Mouse (Mus musculus) cerebellum, adult (tissue): ENCODE measurements at regions not wholly inside any gene's neighbourhood (a gene's known extent, or its start where the extent isn't known, plus 50 kb on each side); places are given as distances from the start of the nearest gene placed in this dataset.

Experiments
- ATAC-seq: cut with Nextera tagmentation; 2 replicates; pipeline ENCODE4 v1.9.2; 2017; ENCODE audit warnings: mild to moderate bottlenecking, moderate library complexity, mixed read lengths; ENCODE audit not compliant: insufficient number of reproducible peaks, low FRiP score, low TSS enrichment

DNA sequence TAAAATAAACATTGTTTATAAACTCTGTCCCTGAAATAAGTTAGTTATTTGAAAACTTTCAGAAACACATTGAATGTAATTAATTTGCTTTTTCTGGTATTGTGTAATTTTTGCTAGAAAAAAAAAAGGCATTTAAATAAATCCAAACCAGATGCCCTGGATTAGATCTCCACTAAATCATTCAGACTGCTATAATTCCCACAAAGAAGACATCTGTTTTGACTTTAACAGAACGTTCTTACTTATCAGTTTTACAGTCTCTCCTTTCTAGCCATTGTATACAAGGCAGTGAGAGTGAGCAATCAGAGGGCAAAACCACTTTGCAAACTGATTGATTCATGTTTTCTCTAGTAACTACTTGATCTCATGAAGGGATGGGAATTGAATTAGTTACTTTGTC, 478.8 kb downstream of the Slitrk6 start:
- no peak for ATAC-seq

DNA sequence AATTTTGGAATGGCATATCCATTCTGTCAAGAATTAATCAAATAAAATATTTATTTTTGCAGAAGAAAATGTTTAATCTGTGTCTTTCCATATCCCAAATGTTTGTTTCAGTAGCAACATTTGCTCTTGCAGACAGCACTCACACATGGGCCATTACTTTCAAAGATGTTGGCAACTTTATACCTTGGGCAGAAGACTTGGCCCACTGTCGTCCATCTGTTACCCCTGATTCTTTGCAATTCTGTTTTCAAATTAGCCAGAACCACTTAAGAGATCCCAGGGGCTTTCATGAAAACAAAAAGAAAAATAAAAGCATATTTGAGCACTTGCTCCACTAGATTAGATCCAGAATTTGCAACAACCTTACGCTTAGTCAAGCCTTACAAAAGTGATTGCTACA, 483.7 kb downstream of the Slitrk6 start:
- ATAC-seq, result no peak

DNA sequence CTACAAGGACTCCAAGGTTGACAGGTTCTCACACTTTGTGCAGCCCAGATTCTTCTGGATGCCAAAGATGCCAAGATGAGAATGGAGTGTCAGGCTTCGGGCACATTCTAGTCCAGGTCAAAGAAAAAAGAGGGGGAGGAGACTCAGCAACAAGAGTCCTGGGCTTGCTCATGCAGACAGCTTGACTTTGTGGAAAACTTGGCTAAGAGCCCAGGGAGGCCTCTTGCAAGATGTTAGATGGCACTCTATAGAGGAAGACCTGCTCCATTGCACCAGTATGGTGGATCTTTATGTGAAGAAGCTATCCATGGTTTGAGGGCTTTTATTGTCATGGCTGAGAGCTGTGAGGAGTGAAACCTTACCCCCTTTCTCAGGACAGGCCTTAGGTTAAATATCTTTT, 510.5 kb downstream of the Slitrk6 start:
- ATAC-seq, result peak; percentile 31; the same call in 1 of the 2 replicates

DNA sequence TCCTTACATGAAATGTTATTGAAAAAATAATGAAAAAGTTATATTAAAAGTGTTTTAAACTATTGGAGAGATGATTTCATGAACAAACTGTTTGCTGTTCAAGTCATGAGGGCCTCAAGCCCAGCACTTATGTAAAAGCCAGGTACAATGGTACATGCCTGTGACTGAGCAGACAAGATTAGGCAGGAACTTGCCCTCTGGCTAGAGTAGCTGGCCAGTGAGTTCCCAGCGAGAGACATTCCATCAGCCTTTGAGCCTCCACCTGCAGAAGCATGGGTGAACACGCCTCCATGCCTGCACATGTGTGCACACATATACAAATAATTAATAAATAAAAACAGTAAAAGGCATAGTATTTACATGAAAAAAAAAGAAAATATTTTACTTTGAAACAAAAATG, 511.4 kb downstream of the Slitrk6 start:
- ATAC-seq, result no peak

DNA sequence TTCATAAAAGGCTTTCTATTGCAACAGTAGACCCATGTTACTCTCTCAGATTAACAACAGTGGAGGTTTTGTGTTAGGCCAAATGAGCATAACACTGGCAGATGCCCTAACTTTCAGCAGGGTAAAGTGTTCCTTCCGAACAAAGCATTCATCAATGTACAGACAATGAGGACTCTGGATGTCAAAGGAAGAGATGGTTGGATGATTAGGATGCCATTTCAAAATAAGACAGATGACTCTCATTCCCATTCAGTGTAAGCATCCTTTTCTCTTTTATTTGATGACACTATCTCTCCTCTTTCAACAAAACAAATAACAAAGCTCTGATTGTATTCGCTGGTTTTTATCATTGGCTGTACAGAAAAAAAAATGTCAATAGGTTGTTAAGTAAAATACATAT, 516.1 kb downstream of the Slitrk6 start:
- no peak for ATAC-seq

DNA sequence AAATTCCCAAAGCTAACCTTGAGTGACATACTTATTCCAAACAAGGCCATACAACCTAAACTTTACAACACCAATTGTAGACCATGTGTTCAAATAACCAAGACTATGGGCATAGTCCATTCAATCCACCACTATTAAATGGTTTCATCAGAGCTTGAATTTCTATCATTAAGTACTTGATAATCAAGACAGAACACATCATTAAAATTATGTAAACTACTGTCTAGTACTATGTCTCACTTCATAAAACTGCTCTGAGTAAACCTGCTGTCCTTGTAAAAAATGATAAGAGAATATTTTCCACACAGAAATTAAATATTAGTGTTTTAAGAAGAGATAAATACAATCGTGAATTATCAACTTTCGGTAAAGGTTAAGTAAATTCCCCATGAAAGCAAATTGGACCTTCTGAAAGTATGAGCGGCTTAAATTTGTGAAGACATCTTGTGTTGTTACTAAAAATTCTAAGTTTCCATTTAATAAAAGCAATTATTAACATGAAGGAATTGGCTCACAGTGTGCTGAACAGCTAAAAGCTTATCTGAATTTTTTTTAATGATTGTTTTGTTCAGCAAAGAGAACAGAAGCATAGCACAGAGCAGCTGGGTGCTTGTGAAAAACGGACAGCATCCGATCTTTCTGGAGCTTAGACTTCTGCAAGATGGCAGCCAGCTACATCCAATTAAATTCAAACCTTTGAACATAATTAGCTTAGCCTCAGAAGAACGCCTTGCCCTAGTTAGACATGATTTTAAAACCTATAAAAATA, 530.1 kb downstream of the Slitrk6 start:
- ATAC-seq, result no peak

DNA sequence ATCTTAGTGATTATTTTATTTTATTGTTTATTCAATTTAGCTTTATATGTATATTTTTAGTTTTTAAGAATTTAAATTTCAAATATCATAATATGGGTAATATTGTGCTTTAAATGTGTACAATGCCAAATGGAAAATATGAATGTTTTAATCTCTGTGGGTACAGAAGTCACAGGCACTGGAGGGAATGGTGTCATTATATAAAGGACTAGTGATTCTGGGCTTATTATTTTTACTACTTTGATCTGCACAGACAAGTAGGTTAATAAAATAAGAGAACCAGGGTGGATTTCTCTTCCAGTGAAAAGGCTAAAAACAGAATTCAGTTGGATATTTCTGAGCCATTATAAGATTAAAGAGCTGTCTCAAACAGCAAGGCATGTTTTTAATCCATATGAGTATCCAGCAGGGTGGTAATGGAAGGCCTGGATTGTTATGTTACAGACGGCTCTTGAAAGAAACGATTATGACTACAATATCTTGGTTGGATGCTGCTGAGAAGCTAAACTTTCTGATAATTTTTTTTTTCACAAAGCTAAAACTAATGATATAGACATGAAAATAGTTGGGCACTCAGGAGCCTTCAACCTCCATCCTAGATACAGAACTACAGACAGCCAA, 563.9 kb downstream of the Slitrk6 start:
- ATAC-seq, result no peak

DNA sequence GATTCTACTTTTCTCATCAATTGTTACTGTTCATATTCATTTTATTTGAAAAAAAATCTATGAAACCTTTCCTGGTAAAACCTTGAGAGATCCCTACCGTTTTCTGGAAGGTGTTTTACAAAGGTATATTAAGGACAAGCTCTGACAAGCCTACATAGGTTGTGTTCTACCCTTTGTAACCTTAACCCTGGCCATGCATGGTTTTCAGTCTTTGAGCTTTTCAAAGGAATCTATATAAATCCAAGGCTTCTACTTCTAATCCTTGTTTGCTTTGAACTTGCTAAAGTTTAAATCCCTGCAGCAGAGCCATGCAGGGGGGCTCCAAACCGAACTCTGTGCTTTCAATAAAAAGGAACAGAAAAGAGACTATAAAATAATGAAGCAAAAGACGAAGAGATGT, 564.5 kb downstream of the Slitrk6 start:
- ATAC-seq, result no peak

DNA sequence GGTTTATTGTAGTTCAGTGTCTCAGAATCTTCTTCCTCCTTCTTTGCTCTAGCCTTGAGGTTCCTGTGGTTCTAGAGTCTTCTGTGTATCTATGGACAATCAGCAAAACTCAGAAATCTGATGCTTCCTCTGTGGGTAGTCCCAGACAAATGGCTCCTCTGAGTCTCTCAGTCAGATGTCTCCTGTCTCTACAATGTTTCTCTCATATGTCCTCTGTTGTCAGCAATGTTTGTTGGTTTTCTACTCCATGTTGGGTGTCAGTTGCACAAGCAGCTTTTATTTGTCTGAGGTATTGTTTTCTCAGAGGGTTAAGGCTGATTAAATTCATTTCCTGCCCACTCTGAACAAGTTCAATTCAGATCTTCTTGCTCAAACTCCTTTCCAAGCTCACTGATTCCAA, 575.8 kb downstream of the Slitrk6 start:
- ATAC-seq, result no peak

DNA sequence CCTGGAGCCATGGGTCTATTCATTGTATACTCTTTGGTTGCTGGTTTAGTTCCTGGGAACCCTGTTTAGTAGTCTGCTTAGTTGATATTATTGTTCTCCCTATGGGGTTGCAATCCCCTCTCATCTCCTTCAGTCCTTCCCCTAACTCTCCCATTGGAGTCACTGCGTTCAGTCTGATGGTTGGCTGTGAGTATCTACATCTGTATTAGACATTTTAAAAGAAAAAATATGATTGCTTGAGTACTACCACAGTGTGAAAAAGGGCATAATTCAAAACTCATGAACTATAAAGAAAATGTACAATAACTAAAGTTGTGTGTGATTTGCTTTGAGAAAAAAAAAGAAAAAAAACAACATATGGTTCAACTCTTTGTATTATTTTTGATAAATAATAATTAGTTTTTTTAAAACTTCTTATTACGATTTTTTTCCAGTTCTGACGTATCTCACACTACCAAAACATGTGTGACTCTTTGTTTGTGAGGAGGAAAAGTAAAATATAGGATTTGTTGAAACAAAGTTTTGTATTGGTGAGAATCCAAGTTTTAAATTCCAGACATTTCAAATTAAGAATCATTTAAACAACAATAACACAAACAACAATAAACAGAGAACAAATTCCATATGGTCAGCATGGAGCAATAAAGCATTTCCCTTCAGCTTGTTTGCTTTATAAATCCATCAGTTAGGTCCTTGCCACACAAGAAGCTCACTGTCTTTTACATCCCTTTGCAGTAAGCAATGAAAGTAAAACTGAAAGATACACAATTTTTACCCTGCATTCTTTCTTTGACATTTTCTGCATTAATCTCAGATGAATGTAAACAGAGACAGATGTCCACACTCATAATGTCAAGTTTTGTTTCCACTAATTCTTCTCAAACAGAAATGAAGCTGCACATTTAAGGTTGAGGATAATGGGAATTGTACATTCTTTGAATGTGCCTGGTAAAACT, 583.5 kb downstream of the Slitrk6 start:
- no peak for ATAC-seq

DNA sequence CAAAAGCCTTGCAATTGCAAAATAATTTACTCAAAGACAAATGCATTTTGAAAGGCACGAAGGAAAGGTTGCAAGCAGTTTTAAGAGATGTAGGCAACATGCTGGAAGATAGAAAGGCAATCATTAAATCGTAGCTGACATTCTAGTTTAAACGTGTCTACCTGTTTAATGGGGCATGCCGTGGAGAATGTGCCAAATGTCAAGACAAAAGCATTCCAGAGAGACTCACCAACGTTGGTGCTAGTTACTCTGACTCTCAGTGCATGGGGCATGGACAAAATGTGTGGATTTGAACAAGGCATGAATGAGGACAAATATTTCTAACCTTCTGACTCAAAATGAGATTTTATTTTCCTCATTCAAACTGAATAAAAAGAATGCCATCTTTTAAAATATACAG, 586.3 kb downstream of the Slitrk6 start:
- ATAC-seq, result no peak

DNA sequence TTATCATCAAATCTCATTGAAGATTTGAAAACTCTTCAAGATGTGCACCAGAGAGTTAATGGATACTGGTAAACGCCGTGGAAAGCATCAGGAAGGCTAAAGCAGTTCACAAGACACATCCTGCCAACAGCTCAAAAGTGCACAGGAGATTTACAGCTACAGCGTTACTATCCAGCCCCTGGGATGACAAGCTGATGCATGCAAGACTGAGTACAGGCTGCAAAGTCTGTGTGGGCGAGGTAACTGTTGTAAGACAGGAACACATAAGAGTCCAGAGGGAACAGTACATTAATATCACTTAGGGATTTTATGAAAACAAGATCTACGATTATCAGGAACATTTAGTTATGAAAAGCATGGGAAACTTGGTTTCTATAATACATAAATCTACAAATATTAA, 626.7 kb downstream of the Slitrk6 start:
- ATAC-seq, result no peak

DNA sequence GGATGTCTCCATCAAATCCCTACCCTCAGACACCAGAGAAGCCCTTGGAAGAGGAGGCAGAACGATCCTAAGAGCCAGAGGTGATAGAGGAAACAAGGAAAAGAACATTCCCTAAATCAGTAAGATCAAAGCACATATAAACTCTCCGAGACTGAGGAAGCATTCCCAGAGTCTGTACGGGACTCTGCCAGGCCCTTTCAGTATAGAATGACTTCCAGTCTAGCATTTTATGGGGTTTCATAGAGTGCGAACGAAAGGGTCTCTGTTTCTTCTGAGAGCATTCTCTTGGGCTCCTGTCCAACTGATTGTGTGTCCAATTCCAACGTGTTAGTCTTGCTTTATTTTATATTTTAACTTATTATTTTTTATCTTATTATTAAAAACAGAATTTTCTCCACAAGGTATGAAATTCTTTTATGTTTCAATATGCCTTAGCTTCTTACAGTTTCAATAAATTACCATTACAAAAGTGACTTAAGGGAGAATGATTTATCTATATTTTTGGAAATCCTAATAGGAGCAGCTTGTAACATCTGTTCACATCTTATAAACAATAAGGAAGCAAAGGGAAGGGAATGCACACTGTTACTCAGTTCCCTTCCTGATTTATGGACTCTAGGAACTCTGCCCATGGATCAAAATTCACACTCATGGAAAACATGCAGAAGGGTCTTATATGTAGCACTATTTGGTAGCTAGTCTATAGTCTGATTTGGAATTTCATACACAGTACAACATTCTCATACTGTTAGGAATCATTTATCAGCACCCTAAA, 628.8 kb downstream of the Slitrk6 start:
- ATAC-seq, result no peak

DNA sequence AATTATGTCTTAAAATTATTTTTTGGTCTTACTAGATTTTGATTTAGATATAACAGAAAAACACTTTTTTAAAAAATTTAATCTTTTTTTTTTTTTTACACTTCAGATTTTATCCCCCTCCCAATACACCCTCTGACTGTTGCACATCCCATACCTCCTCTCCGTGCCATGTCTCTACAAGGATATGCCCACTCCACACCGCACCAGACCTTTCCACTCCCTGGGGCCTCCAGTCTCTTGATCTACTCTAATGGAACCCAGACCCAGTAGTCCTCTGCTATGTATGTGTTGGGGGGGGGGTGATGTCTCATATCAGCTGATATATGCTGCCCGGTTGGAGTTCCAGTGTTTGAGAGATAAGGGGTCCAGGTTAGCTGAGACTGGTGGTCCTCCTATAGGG, 632.2 kb downstream of the Slitrk6 start:
- ATAC-seq, result no peak

DNA sequence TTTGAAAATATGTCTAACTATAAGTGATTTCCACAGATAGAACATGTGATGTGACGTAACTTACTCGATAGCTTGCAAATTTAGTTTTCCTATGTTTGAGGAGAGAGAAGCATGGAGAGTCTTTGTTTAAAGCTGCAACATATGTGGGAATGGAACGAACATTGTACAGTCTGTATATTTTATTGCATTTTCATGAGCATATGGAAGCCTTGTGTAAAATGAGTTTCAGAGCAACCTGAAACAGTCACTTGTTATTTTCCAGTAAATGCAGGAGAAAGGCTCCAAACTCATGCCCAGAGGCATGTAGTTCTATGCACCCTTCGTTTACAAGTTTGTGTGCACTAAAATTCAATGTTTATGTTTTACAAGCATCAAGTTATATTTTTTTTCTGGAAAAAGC, 639.4 kb downstream of the Slitrk6 start:
- no peak for ATAC-seq

DNA sequence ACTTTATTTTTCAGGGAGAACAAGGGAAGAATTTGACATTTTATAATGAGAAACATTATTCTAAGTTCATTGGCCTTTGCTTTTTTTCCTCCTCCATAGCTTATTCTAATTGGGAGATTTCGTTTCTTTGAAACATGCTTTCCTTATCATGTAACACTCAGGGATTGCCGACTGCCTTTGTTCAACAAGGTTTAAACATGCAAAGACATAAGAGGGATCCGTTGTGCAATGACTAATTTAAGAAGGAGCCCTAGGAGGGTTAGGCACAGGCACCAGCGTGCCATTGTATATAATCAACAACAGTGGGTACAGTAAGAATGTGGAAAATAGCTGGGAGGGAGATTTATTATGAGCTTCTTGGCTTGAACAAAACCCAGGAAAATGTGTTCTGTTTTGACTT, 654.1 kb downstream of the Slitrk6 start:
- ATAC-seq, result no peak

DNA sequence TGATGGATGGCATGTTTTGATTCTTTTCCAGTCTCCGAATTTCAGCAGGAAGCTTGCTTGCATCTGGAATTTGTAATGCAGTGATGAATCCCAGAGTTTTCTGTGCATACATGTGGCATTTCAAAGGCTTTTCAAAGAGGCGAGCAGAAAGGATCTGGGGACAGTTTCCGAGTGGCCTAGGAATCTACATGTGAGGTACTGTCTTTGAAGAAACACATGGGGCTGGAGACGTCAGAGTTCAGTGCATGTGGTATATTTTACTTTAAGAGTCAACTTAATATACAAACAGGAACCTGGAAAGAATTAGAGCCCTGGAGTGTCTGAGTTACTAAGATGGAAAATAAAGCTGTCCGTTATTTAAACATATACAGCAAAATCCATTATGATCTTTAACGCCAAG, 676.6 kb downstream of the Slitrk6 start:
- no peak for ATAC-seq

DNA sequence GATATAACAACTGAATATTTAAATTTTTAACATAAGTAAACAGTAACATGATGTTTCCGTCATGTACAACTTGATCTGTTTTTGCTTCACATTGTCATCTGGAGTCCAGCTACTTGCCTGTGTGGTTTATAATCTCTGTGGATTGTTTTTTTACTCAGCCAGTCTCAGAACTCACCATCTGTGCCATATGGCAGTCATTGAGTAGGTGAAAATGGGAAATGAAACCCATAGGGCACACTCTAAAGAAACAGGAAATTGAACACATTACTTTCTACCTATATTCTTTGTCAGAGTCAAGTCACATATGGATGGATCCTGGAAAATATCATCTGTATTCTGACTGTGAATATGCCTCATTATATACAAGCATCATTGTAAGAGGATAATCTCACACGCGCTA, 707.2 kb downstream of the Slitrk6 start:
- no peak for ATAC-seq

DNA sequence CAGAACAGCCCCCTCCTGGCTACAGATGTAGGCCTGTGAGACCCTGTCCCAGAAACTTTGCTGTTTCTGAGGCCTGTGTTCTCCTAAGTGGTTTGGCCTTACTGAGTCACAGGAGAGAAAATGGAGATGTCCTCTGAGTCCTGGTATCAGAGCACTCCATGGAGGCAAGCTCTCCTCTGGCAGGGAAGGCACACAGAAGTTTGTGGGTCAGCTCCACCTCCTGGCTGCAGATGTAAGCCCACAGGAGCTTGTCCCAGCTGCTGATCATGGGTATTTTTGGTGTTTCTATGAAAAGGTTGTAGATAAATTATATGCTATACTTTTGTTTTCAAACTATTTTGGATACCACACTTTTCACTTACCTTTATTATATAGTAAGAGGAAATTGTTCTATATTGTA, 711.7 kb downstream of the Slitrk6 start:
- ATAC-seq, result no peak

DNA sequence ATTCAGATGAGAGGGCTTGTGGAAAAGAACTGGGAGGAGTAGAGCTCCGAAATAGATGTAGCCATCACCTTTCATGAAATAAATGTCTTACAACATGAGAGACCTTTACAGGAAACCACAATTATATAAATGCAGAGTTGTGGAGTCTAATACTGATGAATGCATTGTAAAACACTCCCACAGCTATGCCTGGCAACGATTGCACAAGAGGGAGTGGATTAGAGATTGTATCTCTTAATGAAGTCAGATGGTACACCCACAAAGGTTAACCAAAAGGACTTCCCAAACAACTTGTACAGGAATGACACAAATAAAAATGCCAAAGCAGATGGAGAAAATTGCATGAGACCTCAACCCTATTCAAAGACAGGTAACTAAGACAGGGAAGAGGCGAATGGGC, 733.1 kb downstream of the Slitrk6 start:
- ATAC-seq, result no peak
